In the genomic region with DNA sequence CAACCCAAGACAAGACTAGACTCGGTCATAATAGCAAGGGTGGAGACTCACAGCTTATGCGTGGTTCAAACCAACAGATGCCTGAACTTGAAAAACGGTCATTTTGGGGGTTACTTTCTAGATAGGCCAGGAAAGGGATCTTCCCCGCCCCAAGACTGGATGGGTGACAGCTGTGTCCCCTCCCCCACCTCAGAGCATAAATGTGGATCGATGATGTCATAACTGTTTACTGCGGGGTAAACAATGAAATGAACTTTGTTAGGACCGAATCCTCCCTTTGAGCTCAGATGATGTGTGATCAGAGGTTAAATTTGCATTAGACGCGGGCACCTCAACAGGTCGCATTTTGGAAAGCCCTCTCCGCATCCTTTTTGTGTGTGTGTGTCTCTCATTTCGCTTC, we compare ENCODE assay signal across 8 mouse cellular contexts. TPM values are rescaled to one million over a fixed set of nuclear protein-coding genes. Genes with fewer than 3 reads are reported as not detected.
A peak's percentile ranks its signal among the peaks of the same experiment; 100 is the strongest.
DNase-seq lines count a peak whose midpoint lies in the region; ATAC-seq lines count a peak whose summit lies in the region.

No protein-coding gene starts in this region.

- H3K4me1 ChIP-seq in hindbrain, embryonic 16.5 days (ENCODE audit: control insufficient read depth, insufficient read depth, low read depth, low read length): peaks cover 29% of the 10 kb centered on the region
- peaks cover 41% of the 10 kb centered on the region for H3K4me1 ChIP-seq in midbrain, embryonic 12.5 days

- H3K9ac ChIP-seq in hindbrain, embryonic 16.5 days (ENCODE audit: low read depth, low read length): peak overlapping the region; percentile 89
- H3K9ac ChIP-seq in midbrain, embryonic 12.5 days (replicated peaks): peak overlapping the region; percentile 88

- no peak for ATAC-seq in hindbrain, embryonic 16.5 days
- no peak for ATAC-seq in midbrain, embryonic 12.5 days (ENCODE audit: low FRiP score, low read depth)
- no peak for ATAC-seq in erythroblast, adult 5-6 weeks (replicated peaks; ENCODE audit: low FRiP score, poor library complexity, severe bottlenecking)

- 4% methylated on average over 12 of the region's 12 CpGs for WGBS in hindbrain, embryonic 16.5 days
- 3% methylated on average over 12 of the region's 12 CpGs for WGBS in midbrain, embryonic 12.5 days

- no peaks in the 10 kb centered on the region for H3K9me3 ChIP-seq in hindbrain, embryonic 16.5 days (ENCODE audit: control insufficient read depth, low read length)
- 0 out of 2 replicates have a peak, but pooled peaks cover 7% of the 10 kb centered on the region for H3K9me3 ChIP-seq in midbrain, embryonic 12.5 days

- DNase-seq in embryo, embryonic 10.5 days (ENCODE audit: low spot score): peak; percentile 64
- no peak for DNase-seq in embryo, embryonic 10 days (ENCODE audit: low spot score)
- DNase-seq in embryo, embryonic 9.5 days (ENCODE audit: extremely low spot score): peak; percentile 17
- DNase-seq in adrenal gland, postnatal 14 days: no peak
- no peak for DNase-seq in cerebellum, adult 8-10 months

- H3K27me3 ChIP-seq in hindbrain, embryonic 16.5 days (replicated peaks; ENCODE audit: control insufficient read depth, insufficient read depth, low read length): no peaks in the 10 kb centered on the region; the same call in 1 of the 2 replicates
- H3K27me3 ChIP-seq in midbrain, embryonic 12.5 days: peaks cover 41% of the 10 kb centered on the region

- peak overlapping the region; percentile 85 for H3K4me3 ChIP-seq in hindbrain, embryonic 16.5 days (ENCODE audit: low read length)
- H3K4me3 ChIP-seq in midbrain, embryonic 12.5 days: peak overlapping the region; percentile 76

- no peaks in the 10 kb centered on the region for H3K36me3 ChIP-seq in hindbrain, embryonic 16.5 days (ENCODE audit: control insufficient read depth, insufficient read depth, low read length)
- no peaks in the 10 kb centered on the region; the same call in 1 of the 2 replicates for H3K36me3 ChIP-seq in midbrain, embryonic 12.5 days

- peak overlapping the region; percentile 70 for H3K4me2 ChIP-seq in hindbrain, embryonic 16.5 days (ENCODE audit: low read length)
- H3K4me2 ChIP-seq in midbrain, embryonic 12.5 days (replicated peaks): peak overlapping the region; percentile 91

- H3K27ac ChIP-seq in hindbrain, embryonic 16.5 days (ENCODE audit: low read depth, low read length): peak overlapping the region; percentile 91
- 0 out of 2 replicates have a peak overlapping the region, but pooled peaks have one; percentile 96 for H3K27ac ChIP-seq in midbrain, embryonic 12.5 days (replicated peaks)

RNA-seq across cellular contexts. Expression of a gene that starts 1.0 kb away (rescaled TPM):
- 4.7 and 7.2 TPM in 2 replicates for polyA plus RNA-seq in hindbrain, embryonic 16.5 days (2015; fragmentation: Nextera tagmentation; extraction: Ambion mirVana)
- polyA plus RNA-seq in midbrain, embryonic 12.5 days (2016; fragmentation: Nextera tagmentation; extraction: Ambion mirVana): 15.0 and 15.7 TPM in 2 replicates
- total RNA-seq in erythroblast, adult 5-6 weeks (2015; ENCODE audit: low replicate concordance): not detected in 2 replicates
- total RNA-seq in erythroblast, adult 5-6 weeks (2017; ENCODE audit: low replicate concordance): 0.60 TPM in 1 of 2 replicates, not detected in the other
- 4.8 and 6.2 TPM in 2 replicates for total RNA-seq in adrenal gland, postnatal 14 days (2021)

Comparison
In these comparisons a context has a peak if more than half of its experiments do, and no peak if none do; other contexts are left out.
1. DNase-seq: peak in embryo, embryonic 10.5 days (single experiment) and embryo, embryonic 9.5 days (single experiment); none in embryo, embryonic 10 days (single experiment), adrenal gland, postnatal 14 days (single experiment) and cerebellum, adult 8-10 months (single experiment).